Mouse (Mus musculus): ENCODE measurements at regions not wholly inside any gene's neighbourhood (a gene's known extent, or its start where the extent isn't known, plus 50 kb on each side); places are given as distances from the start of the nearest gene placed in this dataset.

DNA sequence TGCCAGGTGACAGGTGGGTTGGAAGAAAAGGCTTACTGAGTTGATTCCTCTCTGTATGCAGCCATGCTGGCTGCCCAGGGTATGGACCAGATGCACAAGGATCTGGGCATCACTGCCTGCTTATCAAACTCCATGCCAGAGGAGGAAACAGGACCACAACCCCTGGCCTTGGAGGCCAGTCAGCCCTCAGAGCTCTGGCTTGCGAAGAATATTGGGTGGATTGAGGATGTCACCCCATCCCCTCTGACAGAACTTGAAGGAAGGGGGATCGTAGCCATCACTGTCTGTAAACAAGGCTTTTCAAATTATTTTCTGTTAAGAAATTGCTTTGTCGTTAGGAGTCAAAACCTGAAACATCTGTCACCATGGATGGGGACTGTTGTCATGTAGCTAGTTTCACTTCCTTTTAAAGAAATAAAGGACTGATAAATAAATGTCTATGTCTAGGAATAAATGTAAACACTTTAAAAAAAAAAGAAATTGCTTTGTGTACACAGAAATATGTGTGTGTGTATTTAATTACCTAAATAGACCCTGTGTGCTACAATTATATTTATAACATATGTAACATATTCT is 55.0 kb upstream of the Tbl1xr1 start:
- DNase-seq = no peak

DNA sequence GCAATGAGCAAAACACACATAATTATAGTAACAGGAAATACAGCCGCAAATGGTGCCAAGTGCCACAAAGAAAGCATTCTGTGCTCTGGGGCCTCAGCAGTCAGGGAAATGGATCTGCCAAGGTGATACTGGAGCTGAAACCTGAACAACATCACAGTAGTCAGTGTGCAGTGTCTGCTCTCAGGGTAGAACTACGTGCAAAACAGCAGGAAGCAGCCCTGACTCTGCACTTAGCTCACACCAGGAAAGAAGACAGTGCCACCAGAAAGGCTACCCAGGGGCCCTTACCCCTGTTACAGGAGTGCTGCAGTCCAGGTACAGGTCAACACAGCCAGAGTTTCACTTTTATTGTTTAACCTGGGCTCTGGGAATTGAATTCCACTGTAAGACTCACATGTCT is 54.0 kb upstream of the Tbl1xr1 start:
- DNase-seq = no peak

DNA sequence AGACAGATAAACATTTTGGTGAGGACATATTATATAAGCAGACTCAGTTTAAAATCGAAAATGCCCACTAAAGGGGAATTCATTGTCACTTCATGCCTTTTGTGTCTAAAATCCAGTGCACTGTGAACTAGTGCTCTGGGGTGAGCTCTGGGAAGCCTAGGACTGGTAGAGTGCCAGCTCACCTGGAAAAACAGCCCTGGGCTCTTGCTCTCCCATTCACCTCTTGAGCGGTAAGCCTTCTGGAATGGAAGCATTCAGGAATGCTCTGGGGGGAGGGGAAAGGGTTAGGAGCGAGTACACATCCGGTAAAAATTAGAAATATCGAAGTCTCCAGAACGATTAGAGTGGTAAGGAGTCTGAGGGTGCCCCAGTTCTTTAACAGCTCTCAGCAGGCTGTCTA is 53.4 kb upstream of the Tbl1xr1 start:
- DNase-seq = no peak

DNA sequence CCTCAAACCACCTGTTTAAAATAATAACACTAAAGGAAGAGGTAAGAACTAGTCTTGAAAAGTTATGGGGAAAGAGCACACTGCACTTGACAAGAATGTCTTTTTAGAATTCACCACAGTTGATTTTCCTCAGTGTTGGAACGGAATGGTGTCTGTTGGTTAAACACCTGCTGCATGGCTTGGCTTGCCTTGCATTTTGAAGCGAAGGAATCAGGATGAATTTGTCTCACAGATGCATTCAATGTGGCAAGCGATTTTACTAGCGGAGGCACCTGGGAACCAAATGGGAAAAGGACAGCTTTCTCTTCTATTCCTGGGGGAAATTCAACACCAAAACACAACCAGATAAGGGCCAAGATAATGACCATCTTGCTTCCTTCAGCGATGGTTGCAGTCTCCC is 52.9 kb upstream of the Tbl1xr1 start:
- peak; percentile 6 for DNase-seq

DNA sequence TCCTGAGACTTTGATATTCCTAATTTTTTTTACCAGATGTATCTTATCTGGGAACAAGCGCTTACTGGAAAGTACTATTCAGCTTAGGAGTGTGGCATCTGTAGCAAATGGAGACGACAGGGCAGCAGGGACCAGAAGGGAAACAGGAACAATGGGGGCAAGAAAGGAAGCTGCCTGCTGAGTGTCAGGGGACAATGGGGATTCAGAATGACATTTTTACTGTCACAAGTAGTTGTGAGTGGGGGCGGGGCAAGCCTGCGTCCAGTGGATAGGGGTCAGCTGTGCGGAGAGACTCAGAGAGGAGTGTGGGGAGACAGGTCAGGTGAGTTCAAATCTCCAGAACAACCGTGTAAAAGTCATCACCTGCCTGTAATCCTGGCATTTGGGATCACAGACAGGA is 52.3 kb upstream of the Tbl1xr1 start:
- DNase-seq = peak; percentile 62

DNA sequence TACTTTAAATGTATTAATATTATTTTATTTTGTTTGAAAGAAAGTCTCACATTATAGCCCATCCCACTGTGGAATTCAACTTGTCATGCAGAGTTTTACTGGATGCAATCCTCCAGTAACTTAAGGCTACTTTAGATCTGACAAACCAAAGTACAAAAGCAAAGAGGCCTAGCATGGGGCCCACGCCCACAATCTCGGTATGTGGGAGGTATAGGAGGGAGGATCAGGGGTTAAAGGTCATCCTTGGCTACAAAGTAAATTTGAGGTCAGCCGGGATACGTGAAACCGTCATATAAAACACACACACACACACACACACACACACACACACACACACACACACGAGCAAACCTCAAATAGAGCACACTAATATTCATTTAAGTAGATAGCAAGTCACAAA is 51.3 kb upstream of the Tbl1xr1 start:
- no peak for DNase-seq

DNA sequence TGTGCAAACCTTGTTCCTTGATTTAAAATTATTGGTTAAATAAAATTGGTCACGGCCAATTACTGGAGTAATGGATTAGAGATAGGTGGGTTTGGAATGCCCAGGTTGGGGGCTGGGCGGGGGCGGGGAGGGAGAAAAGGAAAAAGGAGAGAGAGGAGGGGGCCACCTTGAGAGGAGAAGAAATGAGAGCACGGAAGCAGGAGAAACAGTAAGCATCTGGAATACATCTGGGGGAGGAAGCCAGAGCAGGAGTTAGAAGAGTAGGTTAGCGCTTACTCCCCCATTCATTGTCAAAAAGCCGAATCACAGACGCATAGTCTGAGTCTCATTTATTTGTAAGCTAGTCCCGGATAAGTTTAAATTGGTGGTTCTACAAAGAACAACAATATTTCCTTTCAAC is 50.8 kb upstream of the Tbl1xr1 start:
- no peak for DNase-seq

All from retina, postnatal 1 day (tissue).